Mouse (Mus musculus) testis, adult 2 months (tissue): ENCODE measurements around the gene Fam3a.

Experiments
- CTCF ChIP-seq: fragments of 200-500 bp; IDR thresholded peaks from 2 replicates; pipeline ENCODE4 v1.5.1; 2012; ENCODE audit warnings: low read depth, mild to moderate bottlenecking, inconsistent platforms, low read length, moderate library complexity; ENCODE audit not compliant: control insufficient read depth, insufficient read depth, insufficient replicate concordance
- POLR2A ChIP-seq: fragments of 200-500 bp; IDR thresholded peaks from 2 replicates; pipeline ENCODE4 v1.6.1; 2012; ENCODE audit warnings: low read depth, mild to moderate bottlenecking, inconsistent platforms, low read length, moderate library complexity; ENCODE audit not compliant: control insufficient read depth

DNA sequence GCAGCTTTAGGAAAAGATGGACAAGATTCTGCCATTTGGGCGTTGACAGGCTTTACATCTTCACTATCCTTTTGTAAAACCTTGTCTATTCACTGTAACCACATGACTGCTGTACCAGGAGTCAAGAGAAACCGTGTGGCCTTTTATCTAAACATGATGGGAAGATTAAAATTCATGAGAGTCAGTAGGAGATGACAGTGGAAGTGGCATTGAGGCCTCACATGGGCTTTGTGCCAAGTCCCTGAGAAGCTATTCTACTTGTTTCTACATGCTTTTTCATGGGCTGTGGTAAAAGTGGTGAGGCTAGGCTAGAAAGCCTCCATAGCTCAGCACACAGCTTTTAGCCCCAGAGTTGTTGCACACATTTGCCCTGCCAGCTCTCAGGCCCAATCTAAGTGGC is 15.3 kb upstream of the Fam3a start:
- TF ChIP-seq CTCF, result no peak
- no peak for TF ChIP-seq POLR2A
